Mouse (Mus musculus) layer of hippocampus, adult 2 months (tissue): ENCODE measurements at regions not wholly inside any gene's neighbourhood (a gene's known extent, or its start where the extent isn't known, plus 50 kb on each side); places are given as distances from the start of the nearest gene placed in this dataset.

Experiments
- DNase-seq, 2 experiments: peaks; one replicate each; pipeline ENCODE4 v3.0.0; 2022; ENCODE audit warnings: low spot score in 2 of 2
- H3K27ac ChIP-seq: fragments of 200-600 bp; 2 replicates; pipeline ENCODE4 v1.8.1; 2022
- H3K4me3 ChIP-seq: fragments of 200-600 bp; 2 replicates; pipeline ENCODE4 v1.8.1; 2022; ENCODE audit warnings: mild to moderate bottlenecking
- CTCF ChIP-seq: fragments of 200-600 bp; conservative IDR thresholded peaks from 2 replicates; pipeline ENCODE4 v1.8.1; 2022; ENCODE audit warnings: antibody characterized with exemption, mild to moderate bottlenecking, moderate library complexity

GRCm38 (mm10) chr12:51501185-51501584, 92.0 kb upstream of the Coch start:
- no peak overlapping the region for H3K27ac ChIP-seq
- H3K4me3 ChIP-seq = no peak overlapping the region
- peak in 1 of 2 experiments; percentile 30 for DNase-seq
- TF ChIP-seq CTCF = no peak

GRCm38 (mm10) chr12:51502724-51503123, 90.4 kb upstream of the Coch start:
- no peak for DNase-seq
- no peak for TF ChIP-seq CTCF
- Histone ChIP-seq H3K4me3 (no peak overlapping the region), H3K27ac (no peak overlapping the region)

GRCm38 (mm10) chr12:51503706-51504105, 89.4 kb upstream of the Coch start:
- H3K27ac ChIP-seq = no peak overlapping the region
- TF ChIP-seq CTCF = no peak
- no peak overlapping the region for H3K4me3 ChIP-seq
- no peak for DNase-seq

- Histone ChIP-seq H3K4me3 (no peak overlapping the region), H3K27ac (no peak overlapping the region)
- no peak for TF ChIP-seq CTCF
- no peak for DNase-seq
Observed at GRCm38 (mm10) chr12:51504581-51504980, 88.6 kb upstream of the Coch start.

DNA sequence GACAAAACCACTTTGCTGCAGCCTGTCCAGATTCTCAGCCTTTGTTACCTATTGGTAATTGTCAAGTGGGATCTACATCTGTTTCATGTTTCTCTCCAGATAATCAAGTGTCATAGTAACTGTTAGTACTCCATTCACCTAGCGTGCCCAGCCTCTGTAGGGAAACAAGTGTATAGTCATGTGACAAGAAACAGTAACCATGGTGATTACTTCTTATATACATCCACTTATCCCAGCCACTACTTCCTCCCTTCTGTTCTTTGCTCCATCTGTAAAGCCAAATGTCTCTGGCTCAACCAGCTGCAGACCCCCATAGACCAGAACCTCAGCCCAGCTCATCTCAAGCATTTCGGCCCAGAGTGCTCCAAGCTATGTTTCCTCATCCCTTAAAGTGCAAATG, 83.1 kb upstream of the Coch start:
- H3K27ac ChIP-seq = no peak overlapping the region
- no peak for DNase-seq
- H3K4me3 ChIP-seq = no peak overlapping the region
- no peak for TF ChIP-seq CTCF

- no peak for TF ChIP-seq CTCF
Observed at GRCm38 (mm10) chr12:51516726-51517125, 76.4 kb upstream of the Coch start.

DNA sequence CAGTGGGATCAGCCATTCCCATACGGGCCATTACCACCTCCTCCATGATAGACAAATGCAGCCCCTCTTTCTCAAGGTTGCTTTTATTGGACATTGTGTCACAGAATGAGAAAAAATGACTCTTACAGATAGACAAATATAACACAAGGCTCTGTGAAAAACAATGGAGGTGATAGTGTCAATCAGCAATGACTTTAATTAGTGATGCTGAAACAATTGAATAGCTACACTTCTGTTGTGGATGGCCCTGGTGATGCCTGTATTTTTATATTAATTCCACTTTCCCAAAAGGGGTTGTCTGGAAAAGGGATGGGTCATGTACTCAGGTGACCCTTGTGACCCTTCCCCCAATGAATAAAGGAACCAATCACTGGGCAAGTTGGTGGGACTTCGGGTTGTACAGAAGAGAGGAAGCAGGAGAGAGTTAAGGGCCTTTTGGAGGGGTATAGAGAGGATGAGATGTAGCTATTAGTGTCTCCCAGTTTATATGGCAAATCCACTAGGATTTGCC, 71.5 kb upstream of the Coch start:
- no peak for TF ChIP-seq CTCF
- H3K27ac ChIP-seq = no peak overlapping the region
- no peak overlapping the region for H3K4me3 ChIP-seq
- DNase-seq = no peak

More at GRCm38 (mm10) chr12:51516726-51517125, 76.4 kb upstream of the Coch start:
- no peak for DNase-seq
- Histone ChIP-seq H3K4me3 (no peak overlapping the region), H3K27ac (no peak overlapping the region)

DNA sequence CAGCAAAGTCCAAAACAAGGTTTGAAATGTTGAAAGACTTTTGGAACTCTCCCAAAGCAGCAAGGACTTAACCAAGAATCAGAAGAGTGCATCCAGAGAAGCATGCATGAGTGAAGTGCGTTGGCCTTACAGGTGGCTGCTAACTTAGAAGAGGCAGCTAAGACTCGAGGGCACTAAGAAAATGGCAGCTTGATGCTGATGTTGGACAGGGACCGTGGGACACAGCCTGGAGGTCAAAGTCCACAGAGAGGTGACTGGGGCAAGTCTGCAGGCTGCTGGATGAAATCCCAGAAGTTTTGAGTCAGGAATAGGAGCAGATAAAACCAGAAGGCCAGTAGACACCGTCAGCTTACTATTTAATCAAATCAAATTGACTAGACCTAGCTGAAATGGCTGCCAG, 69.3 kb upstream of the Coch start:
- Histone ChIP-seq H3K27ac (no peak overlapping the region), H3K4me3 (no peak overlapping the region)
- no peak for DNase-seq
- no peak for TF ChIP-seq CTCF

DNA sequence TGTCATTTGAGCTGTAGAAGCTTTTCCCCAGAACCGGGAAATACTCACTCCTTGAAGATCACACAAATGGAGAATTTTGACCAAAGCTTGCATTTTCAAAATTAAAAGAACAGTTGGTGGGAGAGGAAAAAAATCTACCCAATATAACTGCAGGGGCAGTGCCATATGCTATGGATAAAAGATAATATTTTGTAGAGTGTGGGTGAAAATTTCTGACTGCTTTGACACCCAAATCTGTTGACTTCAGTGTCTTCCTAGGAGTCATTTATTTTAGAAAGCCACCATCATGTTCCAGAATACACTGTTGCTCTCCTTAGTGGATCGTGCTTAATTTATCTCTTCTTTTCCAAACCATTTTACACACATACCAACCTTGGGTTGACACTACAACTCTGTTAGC, 65.3 kb upstream of the Coch start:
- Histone ChIP-seq H3K27ac (0 out of 2 replicates have a peak overlapping the region, but pooled peaks have one; percentile 23), H3K4me3 (no peak overlapping the region)
- no peak for DNase-seq
- no peak for TF ChIP-seq CTCF

- H3K27ac ChIP-seq = no peak overlapping the region
- no peak overlapping the region for H3K4me3 ChIP-seq
- TF ChIP-seq CTCF = no peak
- DNase-seq = no peak
Observed at GRCm38 (mm10) chr12:51534606-51535005, 58.5 kb upstream of the Coch start.

DNA sequence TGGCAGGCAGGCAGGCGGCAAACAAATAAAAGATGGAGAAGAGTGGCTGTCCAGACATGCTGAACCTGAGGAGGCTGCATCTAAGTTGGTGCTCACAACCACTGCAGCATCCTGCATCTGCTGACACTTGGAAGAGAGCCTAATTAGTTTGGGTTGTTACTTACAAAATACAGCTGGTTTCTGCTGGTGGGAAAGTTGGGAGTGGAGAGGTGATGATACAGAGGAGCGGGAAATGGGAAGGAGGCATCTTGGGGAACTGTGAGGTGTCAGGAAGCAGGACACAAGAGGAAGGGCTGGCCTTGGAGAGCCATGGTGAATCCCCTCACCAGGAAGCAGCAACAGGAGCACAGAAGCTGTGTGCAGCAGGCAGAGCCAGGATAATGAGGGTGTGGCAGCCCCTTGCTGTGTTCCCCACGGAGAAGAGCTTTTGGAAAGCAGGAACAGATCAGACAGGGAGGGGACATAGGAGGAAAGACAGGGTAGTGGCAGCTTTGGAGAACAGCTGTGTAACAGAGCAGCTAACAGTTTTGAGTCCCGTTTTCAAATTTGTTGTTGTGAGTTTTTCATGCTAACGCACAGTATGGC, 58.0 kb upstream of the Coch start:
- H3K4me3 ChIP-seq = no peak overlapping the region
- H3K27ac ChIP-seq = no peak overlapping the region
- no peak for TF ChIP-seq CTCF
- DNase-seq = no peak
